Mouse (Mus musculus): Measurements from ENCODE around the gene Gm49450. TPM values are rescaled to one million over a fixed set of nuclear protein-coding genes. Genes with fewer than 3 reads are reported as not detected.

Gm49450 gene
- 1.2 and 23.9 TPM in 2 replicates for polyA plus RNA-seq (2012; rRNA removed)

GRCm38 (mm10) chr15:98953401-98954356 lies at the start of gene Gm49450, which contains the start of gene Tuba1a:
Gm49450 (minus strand) TSS chr15:98953551.
Tuba1a (minus strand) TSS chr15:98953703.
- no peaks in the 10 kb centered on the region for H3K36me3 ChIP-seq (ENCODE audit: control insufficient read depth, insufficient read depth, low read length)
- no peaks in the 10 kb centered on the region for H3K27me3 ChIP-seq (ENCODE audit: control insufficient read depth, insufficient read depth, low read length)
- H3K27ac ChIP-seq (ENCODE audit: insufficient read depth, low read depth, low read length) = peak within 1 kb of the TSS; percentile 75
- peak within 1 kb of the TSS; percentile 66 for H3K4me3 ChIP-seq (ENCODE audit: low read depth, low read length)
- TF ChIP-seq POLR2A (IDR thresholded peaks at IDR 0.05; ENCODE audit: low read depth, low read length) (peak; percentile 80), CTCF (IDR thresholded peaks at IDR 0.05; ENCODE audit: extremely low read depth, insufficient read length, insufficient replicate concordance, low read depth, low read length) (no peak)
- H3K4me1 ChIP-seq (ENCODE audit: control insufficient read depth, insufficient read depth, insufficient read length, low read length) = 0 out of 2 replicates have a peak, but pooled peaks cover 2% of the 10 kb centered on the region
- 5% methylated on average over 28 of the region's 28 CpGs for WGBS

DNA sequence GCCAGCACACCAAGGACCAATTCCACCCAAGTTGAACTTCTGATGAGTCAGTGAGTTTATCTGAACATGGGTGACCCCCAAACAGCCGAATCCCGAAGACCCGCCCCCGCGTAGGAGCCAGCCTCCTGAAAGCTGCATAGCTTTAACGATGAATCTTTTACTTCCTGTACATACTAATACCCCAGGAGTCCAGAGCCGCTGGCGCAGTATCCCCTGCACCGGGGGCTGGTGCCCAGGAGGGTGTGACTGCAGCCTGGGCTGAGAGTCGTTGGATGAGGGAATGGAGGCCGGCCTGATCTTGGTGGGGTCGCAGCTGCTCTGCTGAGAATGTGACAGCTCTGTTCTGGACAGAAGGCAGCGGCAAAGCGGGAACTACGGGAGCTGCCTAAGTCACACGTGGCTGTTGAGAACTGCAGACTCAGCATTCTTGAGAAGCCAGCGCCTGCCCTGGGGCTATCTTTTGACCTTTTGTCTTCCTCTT lies 48.1 kb upstream of the Gm49450 start:
- WGBS = 15% methylated on average over 17 of the region's 17 CpGs
- Histone ChIP-seq H3K27me3 (ENCODE audit: control insufficient read depth, insufficient read depth, low read length) (no peaks in the 10 kb centered on the region), H3K4me1 (ENCODE audit: control insufficient read depth, insufficient read depth, insufficient read length, low read length) (peaks cover 11% of the 10 kb centered on the region; the same call in 1 of the 2 replicates), H3K27ac (ENCODE audit: insufficient read depth, low read depth, low read length) (no peak overlapping the region), H3K36me3 (ENCODE audit: control insufficient read depth, insufficient read depth, low read length) (no peaks in the 10 kb centered on the region), H3K4me3 (ENCODE audit: low read depth, low read length) (peak overlapping the region; percentile 51)
- no peak for TF ChIP-seq CTCF (IDR thresholded peaks at IDR 0.05; ENCODE audit: extremely low read depth, insufficient read length, insufficient replicate concordance, low read depth, low read length)

GRCm38 (mm10) chr15:99000535-99001283 lies 47.4 kb upstream of the Gm49450 start:
- Histone ChIP-seq H3K36me3 (ENCODE audit: control insufficient read depth, insufficient read depth, low read length) (no peaks in the 10 kb centered on the region), H3K4me1 (ENCODE audit: control insufficient read depth, insufficient read depth, insufficient read length, low read length) (peaks cover 11% of the 10 kb centered on the region; the same call in 1 of the 2 replicates), H3K4me3 (ENCODE audit: low read depth, low read length) (no peak overlapping the region), H3K27me3 (ENCODE audit: control insufficient read depth, insufficient read depth, low read length) (no peaks in the 10 kb centered on the region), H3K27ac (ENCODE audit: insufficient read depth, low read depth, low read length) (no peak overlapping the region)
- 35% methylated on average over 14 of the region's 14 CpGs for WGBS
- TF ChIP-seq CTCF (IDR thresholded peaks at IDR 0.05; ENCODE audit: extremely low read depth, insufficient read length, insufficient replicate concordance, low read depth, low read length) (peak; percentile 13; the same call in 1 of the 2 replicates), POLR2A (IDR thresholded peaks at IDR 0.05; ENCODE audit: low read depth, low read length) (no peak)

- WGBS = 25% methylated on average over 6 of the region's 6 CpGs
- Histone ChIP-seq H3K4me3 (ENCODE audit: low read depth, low read length) (no peak overlapping the region), H3K4me1 (ENCODE audit: control insufficient read depth, insufficient read depth, insufficient read length, low read length) (peaks cover 11% of the 10 kb centered on the region; the same call in 1 of the 2 replicates), H3K36me3 (ENCODE audit: control insufficient read depth, insufficient read depth, low read length) (no peaks in the 10 kb centered on the region), H3K27me3 (ENCODE audit: control insufficient read depth, insufficient read depth, low read length) (no peaks in the 10 kb centered on the region), H3K27ac (ENCODE audit: insufficient read depth, low read depth, low read length) (no peak overlapping the region)
- TF ChIP-seq POLR2A (IDR thresholded peaks at IDR 0.05; ENCODE audit: low read depth, low read length) = no peak
- no peak for TF ChIP-seq CTCF (IDR thresholded peaks at IDR 0.05; ENCODE audit: extremely low read depth, insufficient read length, insufficient replicate concordance, low read depth, low read length)
Observed at GRCm38 (mm10) chr15:98998775-98999157, 45.4 kb upstream of the Gm49450 start.

- TF ChIP-seq POLR2A (IDR thresholded peaks at IDR 0.05; ENCODE audit: low read depth, low read length) (no peak), CTCF (IDR thresholded peaks at IDR 0.05; ENCODE audit: extremely low read depth, insufficient read length, insufficient replicate concordance, low read depth, low read length) (no peak)
- no peaks in the 10 kb centered on the region for H3K27me3 ChIP-seq (ENCODE audit: control insufficient read depth, insufficient read depth, low read length)
- WGBS = 24% methylated on average over 13 of the region's 13 CpGs
- H3K4me3 ChIP-seq (ENCODE audit: low read depth, low read length) = no peak overlapping the region
- no peaks in the 10 kb centered on the region for H3K36me3 ChIP-seq (ENCODE audit: control insufficient read depth, insufficient read depth, low read length)
- H3K27ac ChIP-seq (ENCODE audit: insufficient read depth, low read depth, low read length) = peak overlapping the region; percentile 55
- H3K4me1 ChIP-seq (ENCODE audit: control insufficient read depth, insufficient read depth, insufficient read length, low read length) = peaks cover 11% of the 10 kb centered on the region; the same call in 1 of the 2 replicates
Observed at GRCm38 (mm10) chr15:98997938-98998774, 44.8 kb upstream of the Gm49450 start.

DNA sequence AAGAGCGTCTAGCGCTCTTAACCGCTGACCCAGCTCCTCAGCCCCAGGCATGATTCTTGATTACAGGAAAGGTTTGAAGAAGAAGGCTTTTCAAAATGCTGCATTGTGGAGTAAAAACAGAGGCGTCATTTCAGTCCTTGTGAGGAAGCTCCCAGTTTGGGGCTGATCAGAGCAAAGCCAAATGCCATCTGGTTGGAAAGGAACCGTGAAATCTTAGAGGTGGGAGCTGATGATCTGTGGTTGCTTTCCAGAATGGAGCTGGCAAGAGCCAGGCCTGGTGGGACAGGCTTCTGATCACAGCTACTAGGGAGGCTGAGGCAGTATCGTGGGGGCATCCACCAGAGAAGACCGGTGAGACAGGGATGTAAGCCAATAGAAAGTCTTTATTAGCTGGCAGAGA lies 43.5 kb upstream of the Gm49450 start:
- no peak overlapping the region for H3K27ac ChIP-seq (ENCODE audit: insufficient read depth, low read depth, low read length)
- peaks cover 14% of the 10 kb centered on the region; the same call in 1 of the 2 replicates for H3K4me1 ChIP-seq (ENCODE audit: control insufficient read depth, insufficient read depth, insufficient read length, low read length)
- H3K4me3 ChIP-seq (ENCODE audit: low read depth, low read length) = no peak overlapping the region
- 88% methylated on average over 7 of the region's 7 CpGs for WGBS
- no peaks in the 10 kb centered on the region for H3K27me3 ChIP-seq (ENCODE audit: control insufficient read depth, insufficient read depth, low read length)
- TF ChIP-seq POLR2A (IDR thresholded peaks at IDR 0.05; ENCODE audit: low read depth, low read length) (no peak), CTCF (IDR thresholded peaks at IDR 0.05; ENCODE audit: extremely low read depth, insufficient read length, insufficient replicate concordance, low read depth, low read length) (no peak)
- no peaks in the 10 kb centered on the region for H3K36me3 ChIP-seq (ENCODE audit: control insufficient read depth, insufficient read depth, low read length)

Measured in small intestine, adult 2 months (tissue).